Mouse (Mus musculus) ES-E14 (cell line): ENCODE measurements around the gene Cdc6.

Experiments used
- CHD2 ChIP-seq: IDR thresholded peaks from 2 replicates; pipeline ENCODE4 v1.6.1; 2014; ENCODE audit warnings: mild to moderate bottlenecking, low read depth, low read length, inconsistent platforms
- HCFC1 ChIP-seq: IDR thresholded peaks from 2 replicates; pipeline ENCODE4 v1.6.1; 2012; ENCODE audit warnings: low read length, inconsistent platforms, borderline replicate concordance; ENCODE audit not compliant: insufficient read depth
- ZC3H11A ChIP-seq: IDR thresholded peaks from 2 replicates; pipeline ENCODE4 v1.6.1; 2012; ENCODE audit warnings: low read depth, mild to moderate bottlenecking, inconsistent platforms, low read length, borderline replicate concordance
- ZNF384 ChIP-seq: IDR thresholded peaks from 2 replicates; pipeline ENCODE4 v1.6.1; 2012; ENCODE audit warnings: low read depth, low read length, inconsistent platforms

- TF ChIP-seq ZNF384, result no peak
- TF ChIP-seq HCFC1, result no peak
- TF ChIP-seq CHD2, result no peak
- TF ChIP-seq ZC3H11A, result no peak
Measured at GRCm38 (mm10) chr11:98950484-98950883, 42.9 kb downstream of the Cdc6 start.
